9 mouse cellular contexts compared by ENCODE assay signal in genomic region chr11:20603066-20603812, GRCm38 (mm10).
DNase-seq lines count a peak whose midpoint lies in the region; ATAC-seq and TF ChIP-seq lines count a peak whose summit lies in the region.
"Had no signal": no experiment of that assay in that cellular context is flagged by ENCODE, and none has a peak within 500 bp of the region (broad histone marks: within the 10 kb centered on the region; RNA-seq: fewer than 3 reads in every experiment).

No protein-coding gene starts in this region.

- ATAC-seq in limb, embryonic 14.5 days (ENCODE audit: low FRiP score, low read depth), result peak; percentile 82
- ATAC-seq in stomach, embryonic 14.5 days (ENCODE audit: insufficient number of reproducible peaks, insufficient read depth, low FRiP score, low read depth), result no peak

- no peaks in the 10 kb centered on the region for H3K9me3 ChIP-seq in hindbrain, embryonic 10.5 days
- H3K9me3 ChIP-seq in limb, embryonic 14.5 days (ENCODE audit: control insufficient read depth, low read length), result no peaks in the 10 kb centered on the region
- no peaks in the 10 kb centered on the region for H3K9me3 ChIP-seq in stomach, embryonic 14.5 days (ENCODE audit: control insufficient read depth, low read depth, low read length)

- H3K4me1 ChIP-seq in hindbrain, embryonic 10.5 days (replicated peaks), result peaks cover 30% of the 10 kb centered on the region
- peaks cover 18% of the 10 kb centered on the region; the same call in 1 of the 2 replicates for H3K4me1 ChIP-seq in limb, embryonic 14.5 days (ENCODE audit: control insufficient read depth, insufficient read depth, low read length)
- H3K4me1 ChIP-seq in stomach, embryonic 14.5 days (ENCODE audit: control insufficient read depth, insufficient read depth, low read length), result 0 out of 2 replicates have a peak, but pooled peaks cover 3% of the 10 kb centered on the region

- 50% methylated on average over 24 of the region's 24 CpGs for WGBS in hindbrain, embryonic 10.5 days
- WGBS in limb, embryonic 14.5 days, result 26% methylated on average over 24 of the region's 24 CpGs
- 31% methylated on average over 24 of the region's 24 CpGs for WGBS in stomach, embryonic 14.5 days

- H3K4me3 ChIP-seq in gastrocnemius, adult 2 months, result peak overlapping the region; percentile 61
- H3K4me3 ChIP-seq in hindbrain, embryonic 10.5 days, result peak overlapping the region; percentile 7; the same call in 1 of the 2 replicates
- H3K4me3 ChIP-seq in limb, embryonic 14.5 days (replicated peaks; ENCODE audit: low read length), result 0 out of 2 replicates have a peak overlapping the region, but pooled peaks have one; percentile 4
- H3K4me3 ChIP-seq in stomach, embryonic 14.5 days (ENCODE audit: low read depth, low read length), result no peak overlapping the region

- H3K9ac ChIP-seq in limb, embryonic 14.5 days (ENCODE audit: low read depth, low read length, severe bottlenecking), result peak overlapping the region; percentile 34; the same call in 1 of the 2 replicates
- no peak overlapping the region for H3K9ac ChIP-seq in stomach, embryonic 14.5 days (replicated peaks; ENCODE audit: low read depth, low read length)

- H3K27me3 ChIP-seq in hindbrain, embryonic 10.5 days (ENCODE audit: insufficient read depth, poor library complexity, severe bottlenecking), result no peaks in the 10 kb centered on the region
- no peaks in the 10 kb centered on the region for H3K27me3 ChIP-seq in limb, embryonic 14.5 days (ENCODE audit: control insufficient read depth, insufficient read depth, low read length)
- no peaks in the 10 kb centered on the region for H3K27me3 ChIP-seq in stomach, embryonic 14.5 days (ENCODE audit: control insufficient read depth, insufficient read depth, low read length)
- H3K27me3 ChIP-seq: CH12.LX had no signal

- H3K27ac ChIP-seq in gastrocnemius, adult 2 months, result peak overlapping the region; percentile 25; the same call in 1 of the 2 replicates
- peak overlapping the region; percentile 83 for H3K27ac ChIP-seq in hindbrain, embryonic 10.5 days
- H3K27ac ChIP-seq in limb, embryonic 14.5 days (replicated peaks; ENCODE audit: low read depth, low read length), result peak overlapping the region; percentile 55; the same call in 1 of the 2 replicates
- H3K27ac ChIP-seq in stomach, embryonic 14.5 days (ENCODE audit: low read length), result no peak overlapping the region

- TF ChIP-seq POLR2A in limb, embryonic 14.5 days (IDR thresholded peaks at IDR 0.05; ENCODE audit: borderline replicate concordance, extremely low read depth, insufficient read depth, insufficient read length), result no peak

- peak overlapping the region; percentile 41 for H3K4me2 ChIP-seq in limb, embryonic 14.5 days (replicated peaks; ENCODE audit: low read depth, low read length, severe bottlenecking)
- peak overlapping the region; percentile 24 for H3K4me2 ChIP-seq in stomach, embryonic 14.5 days (replicated peaks; ENCODE audit: low read depth, low read length)

- DNase-seq in gastrocnemius, adult 2 months, result peak; percentile 60
- no peak for DNase-seq in gastrocnemius, postnatal 36 days
- peak; percentile 59 for DNase-seq in embryo, embryonic 11.5 days (ENCODE audit: low read depth, low spot score)
- peak; percentile 64 for DNase-seq in hindbrain, embryonic 10.5 days (ENCODE audit: low spot score)
- DNase-seq in limb, embryonic 14.5 days (ENCODE audit: low spot score), result peak; percentile 56
- no peak for DNase-seq in MN1 (ENCODE audit: low spot score)
- DNase-seq in urinary bladder, postnatal 4 days (ENCODE audit: low spot score in 2 of 2), result no peak

- H3K36me3 ChIP-seq in hindbrain, embryonic 10.5 days, result no peaks in the 10 kb centered on the region
- H3K36me3 ChIP-seq in limb, embryonic 14.5 days (ENCODE audit: control insufficient read depth, insufficient read depth, low read length), result no peaks in the 10 kb centered on the region
- H3K36me3 ChIP-seq in stomach, embryonic 14.5 days (ENCODE audit: control insufficient read depth, insufficient read depth, low read length), result no peaks in the 10 kb centered on the region

- intact Hi-C loops in gastrocnemius, adult 2 months (cut with DNase I), result no loop called here
- intact Hi-C loops in gastrocnemius, postnatal 36 days (cut with DNase I), result no loop called here

- no peak for TF ChIP-seq CTCF in gastrocnemius, adult 2 months (IDR thresholded peaks at IDR 0.05)

Comparison
In these comparisons a context has a peak if more than half of its experiments do, and no peak if none do; other contexts are left out.
1. DNase-seq: peak in gastrocnemius, adult 2 months (single experiment), embryo, embryonic 11.5 days (single experiment), hindbrain, embryonic 10.5 days (single experiment) and limb, embryonic 14.5 days (single experiment); none in gastrocnemius, postnatal 36 days (0 of 2), MN1 (single experiment) and urinary bladder, postnatal 4 days (0 of 2).